Mouse (Mus musculus): ENCODE measurements around the gene Dnal4.

- TF ChIP-seq CHD2 (IDR thresholded peaks at IDR 0.05; ENCODE audit: low read depth, low read length): no peak
- TF ChIP-seq ZNF384 (IDR thresholded peaks at IDR 0.05; ENCODE audit: low read depth, low read length): no peak
- TF ChIP-seq HCFC1 (IDR thresholded peaks at IDR 0.05; ENCODE audit: borderline replicate concordance, insufficient read depth, low read length): no peak
- no peak for TF ChIP-seq MAFK (IDR thresholded peaks at IDR 0.05; ENCODE audit: insufficient read depth, low read depth, low read length)
Measured at GRCm38 (mm10) chr15:79753420-79753752, 24.3 kb downstream of the Dnal4 start.

Measured in ES-E14 (cell line).